Mouse (Mus musculus) erythroblast, embryonic 14.5 days (primary cell): ENCODE results near the gene AC131692.1.

Experiments
- GATA1 ChIP-seq: IDR thresholded peaks from 2 replicates; pipeline ENCODE4 v1.6.1; 2012; ENCODE audit warnings: low read length, inconsistent platforms, mixed read lengths
- TAL1 ChIP-seq: IDR thresholded peaks from 3 replicates; pipeline ENCODE4 v1.6.1; 2012; ENCODE audit warnings: low read length, inconsistent platforms, mixed read lengths

GRCm38 (mm10) chr19:6069851-6070250 lies 24.4 kb upstream of the AC131692.1 start:
- TF ChIP-seq GATA1 (no peak), TAL1 (no peak)
